Mouse (Mus musculus) kidney, adult 2 months (tissue): ENCODE measurements around the gene Adamts20. TPM values are rescaled to one million over a fixed set of nuclear protein-coding genes. Genes with fewer than 3 reads are reported as not detected.

Source experiments
- DNase-seq: peaks from one replicate; pipeline ENCODE4 v3.0.0; 2021
- H3K27ac ChIP-seq: fragments of 200-500 bp; 2 replicates; pipeline ENCODE4 v1.5.1; 2012; ENCODE audit warnings: low read depth, low read length, control low read depth, inconsistent platforms; ENCODE audit not compliant: insufficient read depth
- H3K27me3 ChIP-seq: fragments of 200-500 bp; replicated peaks from 2 replicates; pipeline ENCODE4 v1.6.1; 2012; ENCODE audit warnings: mild to moderate bottlenecking, moderate library complexity, low read length, inconsistent platforms; ENCODE audit not compliant: control insufficient read depth, insufficient read depth
- H3K36me3 ChIP-seq: fragments of 200-500 bp; 2 replicates; pipeline ENCODE4 v1.6.1; 2012; ENCODE audit warnings: mild to moderate bottlenecking, moderate library complexity, low read length, inconsistent platforms; ENCODE audit not compliant: control insufficient read depth, insufficient read depth
- H3K4me1 ChIP-seq: fragments of 200-500 bp; 2 replicates; pipeline ENCODE4 v1.6.1; 2011; ENCODE audit warnings: low read length; ENCODE audit not compliant: control insufficient read depth, insufficient read depth
- H3K4me3 ChIP-seq: fragments of 200-500 bp; 2 replicates; pipeline ENCODE4 v1.5.1; 2011; ENCODE audit warnings: mild to moderate bottlenecking, low read depth, low read length, control low read depth; ENCODE audit not compliant: insufficient read depth
- CTCF ChIP-seq: fragments of 200-500 bp; conservative IDR thresholded peaks from 2 replicates; pipeline ENCODE4 v1.5.1; 2011; ENCODE audit warnings: low read depth, mild to moderate bottlenecking, control low read depth, low read length, moderate library complexity, mixed read lengths; ENCODE audit not compliant: insufficient read depth, insufficient read length
- POLR2A ChIP-seq: fragments of 200-500 bp; IDR thresholded peaks from one replicate; pipeline ENCODE4 v1.6.1; 2011; ENCODE audit warnings: low read depth, low read length, control low read depth
- WGBS: fragments of 180-500 bp; shearing (Covaris S2); methylation state at CpG from one replicate; pipeline ENCODE4 v1.1.7; 2018; 5-methylcytosine and 5-hydroxymethylcytosine counted together
- polyA plus RNA-seq: library from polyadenylated mRNA; depleted of rRNA; stranded (reverse); fragments of >200 nt; gene quantifications from 2 replicates; pipeline ENCODE4 v1.2.3, GENCODE M21; 2012

The Adamts20 gene
- polyA plus RNA-seq, 1 experiment, result 0.19 TPM

- no peaks in the 10 kb centered on the region for H3K27me3 ChIP-seq
- no peak overlapping the region for H3K27ac ChIP-seq
- 72% methylated on average over 5 of the region's 5 CpGs for WGBS
- no peak for TF ChIP-seq POLR2A
- TF ChIP-seq CTCF, result no peak
- no peak overlapping the region for H3K4me3 ChIP-seq
- DNase-seq, result no peak
- H3K4me1 ChIP-seq, result no peaks in the 10 kb centered on the region
- H3K36me3 ChIP-seq, result no peaks in the 10 kb centered on the region
Measured at GRCm38 (mm10) chr15:94418427-94418826, 46.8 kb downstream of the Adamts20 start.

- 76% methylated on average over 18 of the region's 18 CpGs for WGBS
- TF ChIP-seq POLR2A (no peak), CTCF (no peak)
- Histone ChIP-seq H3K27me3 (no peaks in the 10 kb centered on the region), H3K4me1 (no peaks in the 10 kb centered on the region), H3K27ac (no peak overlapping the region), H3K36me3 (no peaks in the 10 kb centered on the region), H3K4me3 (no peak overlapping the region)
- DNase-seq, result no peak
Measured at GRCm38 (mm10) chr15:94417216-94418155, 47.7 kb downstream of the Adamts20 start.

- H3K4me3 ChIP-seq, result no peak overlapping the region
- H3K27ac ChIP-seq, result no peak overlapping the region
- no peak for TF ChIP-seq POLR2A
- TF ChIP-seq CTCF, result no peak
- no peaks in the 10 kb centered on the region for H3K27me3 ChIP-seq
- no peaks in the 10 kb centered on the region for H3K4me1 ChIP-seq
- WGBS, result 86% methylated on average over 7 of the region's 7 CpGs
- no peak for DNase-seq
- no peaks in the 10 kb centered on the region for H3K36me3 ChIP-seq
Measured at GRCm38 (mm10) chr15:94409832-94410231, 55.4 kb downstream of the Adamts20 start.

GRCm38 (mm10) chr15:94406364-94406763 lies 58.9 kb downstream of the Adamts20 start:
- Histone ChIP-seq H3K4me1 (no peaks in the 10 kb centered on the region), H3K4me3 (no peak overlapping the region), H3K27me3 (peaks cover 1% of the 10 kb centered on the region; the same call in 1 of the 2 replicates), H3K27ac (no peak overlapping the region), H3K36me3 (no peaks in the 10 kb centered on the region)
- no peak for DNase-seq
- WGBS, result 27% methylated on average over 2 of the region's 2 CpGs
- TF ChIP-seq CTCF, result no peak
- no peak for TF ChIP-seq POLR2A

- TF ChIP-seq CTCF (no peak), POLR2A (no peak)
- Histone ChIP-seq H3K4me3 (peak overlapping the region; percentile 39), H3K27ac (no peak overlapping the region), H3K27me3 (peaks cover 1% of the 10 kb centered on the region; the same call in 1 of the 2 replicates), H3K36me3 (no peaks in the 10 kb centered on the region), H3K4me1 (no peaks in the 10 kb centered on the region)
- WGBS, result 2% methylated on average over 65 of the region's 65 CpGs
- DNase-seq, result peak; percentile 54
Measured at GRCm38 (mm10) chr15:94404071-94404545, 61.1 kb downstream of the Adamts20 start.

GRCm38 (mm10) chr15:94403461-94404070 lies 61.7 kb downstream of the Adamts20 start:
- 2% methylated on average over 34 of the region's 34 CpGs for WGBS
- H3K4me3 ChIP-seq, result peak overlapping the region; percentile 39
- no peak for DNase-seq

GRCm38 (mm10) chr15:94403018-94403417 lies 62.2 kb downstream of the Adamts20 start:
- Histone ChIP-seq H3K4me3 (no peak overlapping the region), H3K27ac (no peak overlapping the region), H3K36me3 (no peaks in the 10 kb centered on the region), H3K27me3 (peaks cover 1% of the 10 kb centered on the region; the same call in 1 of the 2 replicates), H3K4me1 (no peaks in the 10 kb centered on the region)
- TF ChIP-seq CTCF (no peak), POLR2A (no peak)
- 12% methylated on average over 15 of the region's 15 CpGs for WGBS
- DNase-seq, result no peak

More at GRCm38 (mm10) chr15:94403461-94404070, 61.7 kb downstream of the Adamts20 start:
- Histone ChIP-seq H3K4me1 (no peaks in the 10 kb centered on the region), H3K27ac (no peak overlapping the region), H3K36me3 (no peaks in the 10 kb centered on the region), H3K27me3 (peaks cover 1% of the 10 kb centered on the region; the same call in 1 of the 2 replicates)
- TF ChIP-seq CTCF, result no peak
- no peak for TF ChIP-seq POLR2A
